Mouse (Mus musculus) kidney, adult 2 months (tissue): ENCODE data around the gene Alk.

ENCODE experiments used
- CTCF ChIP-seq: fragments of 200-500 bp; conservative IDR thresholded peaks from 2 replicates; pipeline ENCODE4 v1.5.1; 2011; ENCODE audit warnings: low read depth, mild to moderate bottlenecking, control low read depth, low read length, moderate library complexity, mixed read lengths; ENCODE audit not compliant: insufficient read depth, insufficient read length
- POLR2A ChIP-seq: fragments of 200-500 bp; IDR thresholded peaks from one replicate; pipeline ENCODE4 v1.6.1; 2011; ENCODE audit warnings: low read depth, low read length, control low read depth

- TF ChIP-seq POLR2A, result no peak
- TF ChIP-seq CTCF, result no peak
Measured at GRCm38 (mm10) chr17:72604610-72604980, at the start of gene Alk.
